Mouse (Mus musculus): ENCODE results near the gene Sclt1. TPM values are rescaled to one million over a fixed set of nuclear protein-coding genes. Genes with fewer than 3 reads are reported as not detected.

Sclt1 gene
- total RNA-seq, 1 experiment, result 15.3 TPM

DNA sequence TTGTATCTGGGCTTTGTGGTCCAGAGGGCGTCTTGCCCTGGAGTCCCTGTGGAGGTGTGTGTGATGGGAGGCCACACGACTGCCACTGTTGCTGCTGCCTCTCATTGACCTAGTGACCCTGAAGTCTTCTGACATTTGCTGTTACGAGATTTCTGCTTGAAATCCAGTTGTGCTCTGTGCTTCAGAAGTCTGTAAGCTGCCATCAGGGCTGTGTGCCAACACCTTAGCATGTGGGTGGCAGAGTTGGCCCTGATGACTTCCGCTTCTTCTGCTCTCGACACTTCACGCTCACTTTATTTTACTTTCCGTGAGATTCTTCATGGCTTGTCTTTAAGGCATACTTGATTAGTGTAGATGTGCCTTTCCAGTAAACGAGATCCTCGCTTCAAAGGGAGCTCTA lies 143.9 kb downstream of the Sclt1 start:
- H3K4me1 ChIP-seq (ENCODE audit: control insufficient read depth in 2 of 2, insufficient read depth in 2 of 2, low read length in 2 of 2, poor library complexity in 1 of 2), result peaks cover 9 to 27% of the 10 kb centered on the region in 2 experiments
- TF ChIP-seq HCFC1 (IDR thresholded peaks at IDR 0.05; ENCODE audit: borderline replicate concordance, insufficient read depth, low read length), result no peak
- no peak overlapping the region for H3K4me3 ChIP-seq (ENCODE audit: insufficient read depth in 1 of 2, low read depth in 1 of 2, low read length in 2 of 2, poor library complexity in 1 of 2, severe bottlenecking in 1 of 2)
- DNase-seq (ENCODE audit: low read depth, low spot score), result no peak
- H3K27ac ChIP-seq (ENCODE audit: insufficient read depth, low read depth, low read length, poor library complexity, severe bottlenecking), result no peak overlapping the region
- no peak overlapping the region for H3K9ac ChIP-seq (ENCODE audit: insufficient read depth, low read depth, low read length, poor library complexity, severe bottlenecking)
- H3K9me3 ChIP-seq (ENCODE audit: control insufficient read depth, insufficient read depth, low read depth, low read length), result no peaks in the 10 kb centered on the region
- peaks cover 88% of the 10 kb centered on the region for H3K36me3 ChIP-seq (ENCODE audit: control insufficient read depth, insufficient read depth, low read length, poor library complexity, severe bottlenecking)
- in situ Hi-C loops (cut with MboI; ENCODE audit: low sequenced_read_pairs in 2 of 2, unreplicated experiment in 2 of 2), result no loop called here

DNA sequence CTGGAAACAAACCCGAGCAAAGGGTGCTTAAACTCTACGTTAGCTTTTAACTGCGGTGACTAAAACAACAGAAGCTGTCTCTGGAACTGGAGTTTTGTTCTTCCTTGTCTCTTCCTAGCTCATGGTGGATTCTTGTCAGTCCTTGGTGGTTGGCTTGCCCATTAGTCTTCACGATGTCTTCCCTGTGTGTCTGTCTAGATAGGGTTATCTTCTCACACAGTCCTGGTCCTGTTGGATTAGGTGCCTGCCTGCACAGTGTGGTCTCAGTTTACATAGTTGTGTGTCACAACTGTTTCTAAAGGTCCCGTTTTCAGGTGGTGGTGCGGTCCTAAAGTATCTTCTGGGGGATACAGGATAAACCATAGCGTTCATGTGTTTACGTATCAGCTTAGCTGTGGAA lies 145.3 kb downstream of the Sclt1 start:
- in situ Hi-C loops (cut with MboI; ENCODE audit: low sequenced_read_pairs in 2 of 2, unreplicated experiment in 2 of 2), result no loop called here
- H3K4me3 ChIP-seq (ENCODE audit: insufficient read depth in 1 of 2, low read depth in 1 of 2, low read length in 2 of 2, poor library complexity in 1 of 2, severe bottlenecking in 1 of 2), result no peak overlapping the region
- peaks cover 90% of the 10 kb centered on the region for H3K36me3 ChIP-seq (ENCODE audit: control insufficient read depth, insufficient read depth, low read length, poor library complexity, severe bottlenecking)
- H3K4me1 ChIP-seq (ENCODE audit: control insufficient read depth in 2 of 2, insufficient read depth in 2 of 2, low read length in 2 of 2, poor library complexity in 1 of 2), result peaks cover 9 to 23% of the 10 kb centered on the region in 2 experiments; a peak in 3 of 4 replicates
- DNase-seq (ENCODE audit: low read depth, low spot score), result no peak
- no peaks in the 10 kb centered on the region for H3K9me3 ChIP-seq (ENCODE audit: control insufficient read depth, insufficient read depth, low read depth, low read length)
- no peak overlapping the region for H3K27ac ChIP-seq (ENCODE audit: insufficient read depth, low read depth, low read length, poor library complexity, severe bottlenecking)
- TF ChIP-seq CHD2 (IDR thresholded peaks at IDR 0.05; ENCODE audit: low read depth, low read length) (no peak), HCFC1 (IDR thresholded peaks at IDR 0.05; ENCODE audit: borderline replicate concordance, insufficient read depth, low read length) (no peak), ZNF384 (IDR thresholded peaks at IDR 0.05; ENCODE audit: low read depth, low read length) (no peak), ZC3H11A (IDR thresholded peaks at IDR 0.05; ENCODE audit: borderline replicate concordance, low read depth, low read length) (no peak)
- H3K9ac ChIP-seq (ENCODE audit: insufficient read depth, low read depth, low read length, poor library complexity, severe bottlenecking), result no peak overlapping the region

DNA sequence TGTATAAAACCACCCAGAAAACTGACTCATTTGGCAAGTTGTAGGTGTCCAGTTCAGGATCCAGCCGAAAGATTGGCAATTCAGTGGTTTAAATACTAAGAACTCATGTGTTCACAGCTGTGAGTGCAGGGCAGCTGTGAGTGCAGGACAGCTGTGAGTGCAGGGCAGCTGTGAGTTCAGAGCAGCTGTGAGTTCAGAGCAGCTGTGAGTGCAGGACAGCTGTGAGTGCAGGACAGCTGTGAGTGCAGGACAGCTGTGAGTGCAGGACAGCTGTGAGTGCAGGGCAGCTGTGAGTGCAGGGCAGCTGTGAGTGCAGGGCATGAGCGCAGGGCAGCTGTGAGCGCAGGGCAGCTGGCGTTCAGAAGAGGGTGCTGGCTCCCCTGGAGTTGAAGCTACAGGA lies 147.3 kb downstream of the Sclt1 start:
- peaks cover 97% of the 10 kb centered on the region for H3K36me3 ChIP-seq (ENCODE audit: control insufficient read depth, insufficient read depth, low read length, poor library complexity, severe bottlenecking)
- H3K9ac ChIP-seq (ENCODE audit: insufficient read depth, low read depth, low read length, poor library complexity, severe bottlenecking), result no peak overlapping the region
- H3K4me3 ChIP-seq (ENCODE audit: insufficient read depth in 1 of 2, low read depth in 1 of 2, low read length in 2 of 2, poor library complexity in 1 of 2, severe bottlenecking in 1 of 2), result no peak overlapping the region
- TF ChIP-seq HCFC1 (IDR thresholded peaks at IDR 0.05; ENCODE audit: borderline replicate concordance, insufficient read depth, low read length) (no peak), MAFK (IDR thresholded peaks at IDR 0.05; ENCODE audit: insufficient read depth, low read depth, low read length) (no peak), CHD2 (IDR thresholded peaks at IDR 0.05; ENCODE audit: low read depth, low read length) (no peak), ZC3H11A (IDR thresholded peaks at IDR 0.05; ENCODE audit: borderline replicate concordance, low read depth, low read length) (no peak), ZNF384 (IDR thresholded peaks at IDR 0.05; ENCODE audit: low read depth, low read length) (no peak)
- in situ Hi-C loops (cut with MboI; ENCODE audit: low sequenced_read_pairs in 2 of 2, unreplicated experiment in 2 of 2), result no loop called here
- no peak overlapping the region for H3K27ac ChIP-seq (ENCODE audit: insufficient read depth, low read depth, low read length, poor library complexity, severe bottlenecking)
- DNase-seq (ENCODE audit: low read depth, low spot score), result no peak
- no peaks in the 10 kb centered on the region for H3K9me3 ChIP-seq (ENCODE audit: control insufficient read depth, insufficient read depth, low read depth, low read length)
- peaks cover 11 to 25% of the 10 kb centered on the region in 2 experiments; a peak in 3 of 4 replicates for H3K4me1 ChIP-seq (ENCODE audit: control insufficient read depth in 2 of 2, insufficient read depth in 2 of 2, low read length in 2 of 2, poor library complexity in 1 of 2)

DNA sequence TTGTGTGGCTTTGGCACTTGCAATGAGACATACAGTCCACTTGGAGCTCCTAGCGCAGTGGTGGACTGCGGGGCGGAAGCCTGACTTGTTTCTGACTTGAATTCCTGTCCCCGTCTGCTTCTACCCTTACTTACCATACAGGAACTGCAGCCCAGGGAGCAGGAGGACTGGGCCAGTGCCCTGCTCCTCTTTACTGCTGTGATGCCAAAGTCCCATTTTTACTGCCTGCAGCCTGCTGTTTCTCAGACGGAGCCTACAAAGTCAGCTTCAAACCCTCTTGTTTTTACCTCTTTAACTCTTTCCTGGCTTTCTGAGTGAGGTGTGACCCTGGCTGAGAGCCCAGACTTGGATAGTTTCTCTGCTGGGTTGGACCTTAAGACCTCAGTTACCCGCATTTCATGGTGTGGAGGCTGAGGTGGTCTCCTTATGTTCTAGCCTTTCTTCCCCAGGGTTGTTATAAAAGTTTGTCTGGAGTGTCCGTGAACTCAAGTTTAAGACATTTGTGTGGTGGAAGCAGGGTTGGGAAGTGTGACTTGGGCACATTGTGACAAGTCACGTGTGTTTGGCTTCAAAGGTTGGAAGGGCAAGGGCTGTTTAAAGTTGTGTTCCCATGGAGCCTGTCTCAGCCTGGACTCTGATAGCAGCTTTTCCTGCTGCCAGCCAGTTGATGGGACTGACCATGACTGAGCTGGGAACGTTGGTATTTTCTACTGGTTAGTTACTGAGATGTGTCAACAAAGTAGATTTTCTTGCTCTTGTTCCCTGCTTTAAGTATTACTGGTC lies 148.0 kb downstream of the Sclt1 start:
- Histone ChIP-seq H3K9ac (ENCODE audit: insufficient read depth, low read depth, low read length, poor library complexity, severe bottlenecking) (no peak overlapping the region), H3K36me3 (ENCODE audit: control insufficient read depth, insufficient read depth, low read length, poor library complexity, severe bottlenecking) (peaks cover 97% of the 10 kb centered on the region), H3K9me3 (ENCODE audit: control insufficient read depth, insufficient read depth, low read depth, low read length) (no peaks in the 10 kb centered on the region)

More for the DNA sequence above, 148.0 kb downstream of the Sclt1 start:
- in situ Hi-C loops (cut with MboI; ENCODE audit: low sequenced_read_pairs in 2 of 2, unreplicated experiment in 2 of 2), result no loop called here
- H3K4me1 ChIP-seq (ENCODE audit: control insufficient read depth in 2 of 2, insufficient read depth in 2 of 2, low read length in 2 of 2, poor library complexity in 1 of 2), result peaks cover 12 to 28% of the 10 kb centered on the region in 2 experiments; a peak in 3 of 4 replicates
- no peak overlapping the region for H3K4me3 ChIP-seq (ENCODE audit: insufficient read depth in 1 of 2, low read depth in 1 of 2, low read length in 2 of 2, poor library complexity in 1 of 2, severe bottlenecking in 1 of 2)
- no peak for TF ChIP-seq CHD2 (IDR thresholded peaks at IDR 0.05; ENCODE audit: low read depth, low read length)
- TF ChIP-seq ZNF384 (IDR thresholded peaks at IDR 0.05; ENCODE audit: low read depth, low read length), result no peak
- TF ChIP-seq MAFK (IDR thresholded peaks at IDR 0.05; ENCODE audit: insufficient read depth, low read depth, low read length), result no peak
- no peak for TF ChIP-seq ZC3H11A (IDR thresholded peaks at IDR 0.05; ENCODE audit: borderline replicate concordance, low read depth, low read length)
- TF ChIP-seq HCFC1 (IDR thresholded peaks at IDR 0.05; ENCODE audit: borderline replicate concordance, insufficient read depth, low read length), result no peak
- no peak overlapping the region for H3K27ac ChIP-seq (ENCODE audit: insufficient read depth, low read depth, low read length, poor library complexity, severe bottlenecking)
- no peak for DNase-seq (ENCODE audit: low read depth, low spot score)

Measured in ES-E14 (cell line).